25 mouse cellular contexts compared by ENCODE assay signal in genomic region chr8:69777111-69777510, GRCm38 (mm10). TPM values are rescaled to one million over a fixed set of nuclear protein-coding genes. Genes with fewer than 3 reads are reported as not detected.
DNase-seq lines count a peak whose midpoint lies in the region; ATAC-seq lines count a peak whose summit lies in the region.
"Had no signal": no experiment of that assay in that cellular context is flagged by ENCODE, and none has a peak within 500 bp of the region (broad histone marks: within the 10 kb centered on the region; RNA-seq: fewer than 3 reads in every experiment).

No protein-coding gene starts in this region.

- H3K36me3 ChIP-seq in intestine, embryonic 14.5 days (ENCODE audit: control insufficient read depth, insufficient read depth, low read length): no peaks in the 10 kb centered on the region
- H3K36me3 ChIP-seq in intestine, embryonic 16.5 days (ENCODE audit: control insufficient read depth, insufficient read depth, low read length): no peaks in the 10 kb centered on the region
- H3K36me3 ChIP-seq: embryonic facial prominence, embryonic 15.5 days; heart, embryonic 12.5 days had no signal

- no peak overlapping the region for H3K4me2 ChIP-seq in intestine, embryonic 14.5 days (ENCODE audit: low read length)
- H3K4me2 ChIP-seq in intestine, embryonic 16.5 days (ENCODE audit: low read depth, low read length): no peak overlapping the region
- H3K4me2 ChIP-seq: embryonic facial prominence, embryonic 15.5 days; heart, embryonic 12.5 days; hindbrain, embryonic 14.5 days had no signal

- H3K9ac ChIP-seq in intestine, embryonic 14.5 days (ENCODE audit: low read length): no peak overlapping the region
- H3K9ac ChIP-seq in intestine, embryonic 16.5 days (ENCODE audit: low read depth, low read length): no peak overlapping the region
- H3K9ac ChIP-seq: embryonic facial prominence, embryonic 15.5 days; heart, embryonic 12.5 days; hindbrain, embryonic 14.5 days had no signal

- no peak overlapping the region for H3K4me3 ChIP-seq in intestine, embryonic 14.5 days (ENCODE audit: low read depth, low read length)
- no peak overlapping the region for H3K4me3 ChIP-seq in intestine, embryonic 16.5 days (ENCODE audit: low read length)
- H3K4me3 ChIP-seq: embryonic facial prominence, embryonic 15.5 days; erythroblast, embryonic 14.5 days; forebrain, embryonic 10.5 days; heart, adult 2 months; heart, embryonic 12.5 days; hindbrain, embryonic 10.5 days had no signal

- peak; percentile 32 for DNase-seq in intestine, embryonic 14.5 days (ENCODE audit: low spot score)
- peak; percentile 2 for DNase-seq in urinary bladder, postnatal 25 days (ENCODE audit: low spot score)
- no peak for DNase-seq in urinary bladder, postnatal 14 days (ENCODE audit: low spot score)
- peak; percentile 79 for DNase-seq in ZHBTc4 (ENCODE audit: low read depth, low spot score)
- no peak for DNase-seq in thymus, postnatal 14 days
- DNase-seq in adrenal gland, adult 2 months: no peak
- DNase-seq: adrenal gland, adult 8-10 months; cerebellum, adult 11 months; cerebellum, adult 8-10 months; cerebellum, postnatal 14 days; embryo, embryonic 11 days; gastrocnemius, postnatal 36 days; heart, adult 2 months had no signal

- no peaks in the 10 kb centered on the region for H3K9me3 ChIP-seq in intestine, embryonic 14.5 days (ENCODE audit: control insufficient read depth, low read length)
- H3K9me3 ChIP-seq in intestine, embryonic 16.5 days (ENCODE audit: control insufficient read depth, low read length): no peaks in the 10 kb centered on the region
- H3K9me3 ChIP-seq: embryonic facial prominence, embryonic 15.5 days; forebrain, embryonic 10.5 days; heart, embryonic 12.5 days; hindbrain, embryonic 10.5 days had no signal

- H3K4me1 ChIP-seq in intestine, embryonic 14.5 days (replicated peaks; ENCODE audit: control insufficient read depth, insufficient read depth, low read length): peaks cover 20% of the 10 kb centered on the region
- peaks cover 3% of the 10 kb centered on the region; the same call in 1 of the 2 replicates for H3K4me1 ChIP-seq in intestine, embryonic 16.5 days (ENCODE audit: control insufficient read depth, insufficient read depth, low read length)

- no peaks in the 10 kb centered on the region for H3K27me3 ChIP-seq in intestine, embryonic 14.5 days (replicated peaks; ENCODE audit: control insufficient read depth, insufficient read depth, low read length)
- no peaks in the 10 kb centered on the region for H3K27me3 ChIP-seq in intestine, embryonic 16.5 days (replicated peaks; ENCODE audit: control insufficient read depth, insufficient read depth, low read length)
- H3K27me3 ChIP-seq: embryonic facial prominence, embryonic 15.5 days; heart, embryonic 12.5 days had no signal

- no peak for ATAC-seq in intestine, embryonic 14.5 days (replicated peaks; ENCODE audit: low FRiP score, low TSS enrichment, low read depth)
- no peak for ATAC-seq in intestine, embryonic 16.5 days
- ATAC-seq: forebrain, embryonic 14.5 days had no signal

- H3K27ac ChIP-seq in intestine, embryonic 14.5 days (ENCODE audit: low read depth): no peak overlapping the region
- H3K27ac ChIP-seq in intestine, embryonic 16.5 days (ENCODE audit: low read length): no peak overlapping the region
- H3K27ac ChIP-seq: embryonic facial prominence, embryonic 15.5 days; forebrain, embryonic 10.5 days; heart, adult 2 months; hindbrain, embryonic 10.5 days; hindbrain, embryonic 14.5 days had no signal

- 59% methylated on average over 12 of the region's 12 CpGs for WGBS in intestine, embryonic 14.5 days
- WGBS in intestine, embryonic 16.5 days: 64% methylated on average over 12 of the region's 12 CpGs

RNA-seq across cellular contexts. Expression of gene Gm20422, which starts 2.4 kb away (rescaled TPM):
- 0.73 and 1.3 TPM in 2 replicates for polyA plus RNA-seq in intestine, embryonic 14.5 days (2014; fragmentation: Nextera tagmentation; extraction: Ambion mirVana)
- polyA plus RNA-seq in intestine, embryonic 16.5 days (2015; fragmentation: Nextera tagmentation; extraction: Ambion mirVana): 0.54 TPM in 1 of 2 replicates, not detected in the other
- 1 to 10 TPM in 1 of 2 experiments, not detected in 1; 2.3 TPM for total RNA-seq in adrenal gland, adult 2 months (2021)
- polyA plus RNA-seq in adrenal gland, adult 2 months (2012; rRNA removed): 0.25 and 0.33 TPM in 2 replicates
- total RNA-seq: common myeloid progenitor, adult 5-6 weeks; MEL had no signal
- polyA plus RNA-seq: embryonic facial prominence, embryonic 11.5 days; embryonic facial prominence, embryonic 15.5 days; erythroblast, embryonic 14.5 days; heart, adult 2 months; heart, embryonic 12.5 days; heart, embryonic 16.5 days had no signal

RNA-seq across cellular contexts. Expression of gene Atp13a1, which starts 13.9 kb away (rescaled TPM):
- 52.6 and 55.9 TPM in 2 replicates for polyA plus RNA-seq in intestine, embryonic 14.5 days (2014; fragmentation: Nextera tagmentation; extraction: Ambion mirVana)
- polyA plus RNA-seq in intestine, embryonic 16.5 days (2015; fragmentation: Nextera tagmentation; extraction: Ambion mirVana): 50.0 and 53.7 TPM in 2 replicates
- 10 to 100 TPM; 40.8 to 43.4 TPM for total RNA-seq in adrenal gland, adult 2 months (2021)
- 93.0 and 110 TPM in 2 replicates for polyA plus RNA-seq in adrenal gland, adult 2 months (2012; rRNA removed)

RNA-seq across cellular contexts. Expression of gene Zfp866, which starts 13.9 kb away (rescaled TPM):
- polyA plus RNA-seq in intestine, embryonic 14.5 days (2014; fragmentation: Nextera tagmentation; extraction: Ambion mirVana): 27.4 and 27.5 TPM in 2 replicates
- 15.6 and 16.7 TPM in 2 replicates for polyA plus RNA-seq in intestine, embryonic 16.5 days (2015; fragmentation: Nextera tagmentation; extraction: Ambion mirVana)
- total RNA-seq in adrenal gland, adult 2 months (2021): 10 to 100 TPM; 19.5 to 21.4 TPM
- 3.4 and 3.5 TPM in 2 replicates for polyA plus RNA-seq in adrenal gland, adult 2 months (2012; rRNA removed)

RNA-seq across cellular contexts. Expression of gene Zfp963, which starts 27.3 kb away (rescaled TPM):
- 5.6 and 5.8 TPM in 2 replicates for polyA plus RNA-seq in intestine, embryonic 14.5 days (2014; fragmentation: Nextera tagmentation; extraction: Ambion mirVana)
- polyA plus RNA-seq in intestine, embryonic 16.5 days (2015; fragmentation: Nextera tagmentation; extraction: Ambion mirVana): 4.9 and 6.2 TPM in 2 replicates
- total RNA-seq in adrenal gland, adult 2 months (2021): 1 to 10 TPM; 2.6 to 5.0 TPM
- polyA plus RNA-seq in adrenal gland, adult 2 months (2012; rRNA removed): 0.51 and 1.3 TPM in 2 replicates

RNA-seq across cellular contexts. Expression of gene Gmip, which starts 31.4 kb away (rescaled TPM):
- polyA plus RNA-seq in intestine, embryonic 14.5 days (2014; fragmentation: Nextera tagmentation; extraction: Ambion mirVana): 10.4 and 12.3 TPM in 2 replicates
- polyA plus RNA-seq in intestine, embryonic 16.5 days (2015; fragmentation: Nextera tagmentation; extraction: Ambion mirVana): 8.2 and 13.5 TPM in 2 replicates
- total RNA-seq in adrenal gland, adult 2 months (2021): 10 to 100 TPM; 13.5 to 13.6 TPM
- 30.3 and 36.6 TPM in 2 replicates for polyA plus RNA-seq in adrenal gland, adult 2 months (2012; rRNA removed)

Comparison
In these comparisons a context has a peak if more than half of its experiments do, and no peak if none do; other contexts are left out.
1. DNase-seq: peak in intestine, embryonic 14.5 days (single experiment), urinary bladder, postnatal 25 days (single experiment) and ZHBTc4 (single experiment); none in urinary bladder, postnatal 14 days (single experiment), thymus, postnatal 14 days (single experiment) and adrenal gland, adult 2 months (single experiment).